Mouse (Mus musculus): Measurements from ENCODE around the gene Pigk.

GRCm38 (mm10) chr3:152951634-152952545, 238.0 kb downstream of the Pigk start:
- TF ChIP-seq HCFC1 (IDR thresholded peaks at IDR 0.05; ENCODE audit: borderline replicate concordance, insufficient read depth, low read length) = no peak
- TF ChIP-seq MAFK (IDR thresholded peaks at IDR 0.05; ENCODE audit: insufficient read depth, low read depth, low read length) = no peak
- no peak for TF ChIP-seq ZNF384 (IDR thresholded peaks at IDR 0.05; ENCODE audit: low read depth, low read length)

Data from ES-E14 (cell line).